Mouse (Mus musculus) layer of hippocampus, adult 2 months (tissue): Measurements from ENCODE around the gene Arid4a. TPM values are rescaled to one million over a fixed set of nuclear protein-coding genes. Genes with fewer than 3 reads are reported as not detected.
"Not testable (repeated sequence)": the region's sequence is repeated elsewhere in the genome, so short reads cannot be mapped to it uniquely, and the experiment has no call there.

ENCODE experiments used
- DNase-seq, 2 experiments: peaks; one replicate each; pipeline ENCODE4 v3.0.0; 2022; ENCODE audit warnings: low spot score in 2 of 2
- H3K27ac ChIP-seq: fragments of 200-600 bp; 2 replicates; pipeline ENCODE4 v1.8.1; 2022
- H3K4me3 ChIP-seq: fragments of 200-600 bp; 2 replicates; pipeline ENCODE4 v1.8.1; 2022; ENCODE audit warnings: mild to moderate bottlenecking
- CTCF ChIP-seq: fragments of 200-600 bp; conservative IDR thresholded peaks from 2 replicates; pipeline ENCODE4 v1.8.1; 2022; ENCODE audit warnings: antibody characterized with exemption, mild to moderate bottlenecking, moderate library complexity
- total RNA-seq, 2 experiments: library from RNA; stranded (reverse); gene quantifications; 2 replicates each; pipeline ENCODE4 v1.2.3; 2021

Gene Arid4a
- total RNA-seq, 2 experiments from 2014 or later = 37.3 to 40.2 TPM

DNA sequence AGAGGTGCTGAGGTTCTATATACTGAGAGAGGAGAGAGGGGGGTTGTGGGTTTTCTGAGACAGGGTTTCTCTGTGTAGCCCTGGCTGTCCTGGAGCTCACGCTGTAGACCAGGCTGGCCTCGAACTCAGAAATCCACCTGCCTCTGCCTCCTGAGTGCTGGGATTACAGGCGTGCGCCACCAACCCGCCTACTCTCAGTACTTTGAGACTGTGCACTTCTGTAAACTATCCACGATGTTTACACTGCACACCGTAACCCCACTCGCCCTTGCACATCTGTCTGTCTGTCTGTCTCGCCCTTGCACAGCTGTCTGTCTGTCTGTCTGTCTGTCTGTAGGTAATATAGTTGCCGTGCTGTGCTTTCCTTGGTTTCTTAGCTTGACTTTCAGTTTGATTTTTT, 8.6 kb downstream of the Arid4a start:
- DNase-seq = no peak
- no peak overlapping the region for H3K27ac ChIP-seq

DNA sequence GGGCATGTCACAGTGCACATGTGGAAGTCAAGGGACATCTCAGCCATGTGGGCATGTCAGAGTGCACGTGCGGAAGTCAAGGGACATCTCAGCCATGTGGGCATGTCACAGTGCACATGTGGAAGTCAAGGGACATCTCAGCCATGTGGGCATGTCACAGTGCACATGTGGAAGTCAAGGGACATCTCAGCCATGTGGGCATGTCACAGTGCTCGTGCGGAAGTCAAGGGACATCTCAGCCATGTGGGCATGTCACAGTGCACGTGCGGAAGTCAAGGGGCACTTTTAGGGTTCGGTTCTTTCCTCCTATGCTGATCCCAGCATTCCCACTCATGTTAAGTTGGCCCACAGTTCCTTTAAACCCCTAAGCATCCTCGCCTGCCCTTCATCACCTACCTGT, 12.5 kb downstream of the Arid4a start:
- not testable (repeated sequence) for DNase-seq, H3K4me3 ChIP-seq, H3K27ac ChIP-seq

More for the DNA sequence above, 8.6 kb downstream of the Arid4a start:
- TF ChIP-seq CTCF = no peak
- H3K4me3 ChIP-seq = no peak overlapping the region

DNA sequence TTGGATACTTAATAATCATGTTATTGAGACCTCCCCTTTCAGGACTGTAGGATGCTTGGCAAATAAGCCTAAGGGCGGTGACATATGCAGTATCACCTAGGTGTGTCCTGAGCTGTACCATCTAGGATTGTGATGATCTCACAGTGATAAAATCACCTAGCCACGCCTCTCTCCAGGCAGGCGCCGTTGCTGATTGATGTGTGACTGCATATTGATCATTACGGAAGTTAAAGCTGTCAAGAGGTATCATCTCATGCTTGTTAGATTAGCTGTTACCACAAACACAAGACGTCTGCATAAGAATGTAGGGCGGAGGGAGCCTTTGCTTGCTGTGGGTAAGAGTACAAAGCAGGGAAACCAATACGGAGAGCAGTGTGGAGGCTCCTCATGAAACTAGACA, 14.5 kb downstream of the Arid4a start:
- no peak overlapping the region for H3K4me3 ChIP-seq
- no peak for TF ChIP-seq CTCF
- no peak for DNase-seq
- no peak overlapping the region for H3K27ac ChIP-seq

DNA sequence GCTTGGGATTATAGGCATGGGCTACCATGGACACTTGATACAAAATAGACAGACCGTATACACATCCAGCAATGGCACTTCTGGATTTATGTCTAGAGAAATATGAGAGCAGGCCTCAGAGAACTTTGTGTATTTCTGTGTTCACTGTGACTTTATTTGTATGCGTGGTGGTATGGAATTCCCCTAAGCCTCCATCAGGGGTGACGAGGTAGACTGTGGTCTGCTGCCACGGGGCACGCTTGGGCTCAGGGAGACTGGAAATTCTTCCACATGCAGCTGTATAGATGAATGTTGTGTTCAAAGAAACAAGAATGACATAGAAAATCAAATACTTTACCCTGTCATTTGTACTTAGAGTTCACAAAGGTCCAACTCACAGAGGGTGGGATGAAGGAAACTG, 14.9 kb downstream of the Arid4a start:
- Histone ChIP-seq H3K27ac (no peak overlapping the region), H3K4me3 (no peak overlapping the region)
- no peak for TF ChIP-seq CTCF
- no peak for DNase-seq

DNA sequence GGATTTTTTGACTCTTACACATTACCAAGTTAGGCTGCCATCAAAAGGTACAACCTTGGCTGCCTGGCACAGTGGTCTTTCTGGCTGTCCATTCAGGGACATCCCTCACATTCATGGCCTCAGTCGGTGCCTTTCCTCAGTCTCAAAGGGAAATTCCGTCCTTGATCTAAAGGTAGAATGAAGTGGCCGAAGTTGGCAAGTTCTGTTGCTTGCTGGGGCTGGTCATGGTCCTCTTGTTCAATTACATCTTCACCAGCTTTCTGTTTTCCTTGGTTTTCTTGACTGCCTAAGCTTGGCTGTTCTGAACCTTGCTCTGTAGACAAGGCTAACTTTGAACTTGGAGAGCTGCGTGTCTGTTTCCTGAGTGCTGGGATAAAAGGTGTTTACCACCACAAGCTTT, 20.0 kb downstream of the Arid4a start:
- Histone ChIP-seq H3K4me3 (no peak overlapping the region), H3K27ac (no peak overlapping the region)
- DNase-seq = no peak
- TF ChIP-seq CTCF = no peak

DNA sequence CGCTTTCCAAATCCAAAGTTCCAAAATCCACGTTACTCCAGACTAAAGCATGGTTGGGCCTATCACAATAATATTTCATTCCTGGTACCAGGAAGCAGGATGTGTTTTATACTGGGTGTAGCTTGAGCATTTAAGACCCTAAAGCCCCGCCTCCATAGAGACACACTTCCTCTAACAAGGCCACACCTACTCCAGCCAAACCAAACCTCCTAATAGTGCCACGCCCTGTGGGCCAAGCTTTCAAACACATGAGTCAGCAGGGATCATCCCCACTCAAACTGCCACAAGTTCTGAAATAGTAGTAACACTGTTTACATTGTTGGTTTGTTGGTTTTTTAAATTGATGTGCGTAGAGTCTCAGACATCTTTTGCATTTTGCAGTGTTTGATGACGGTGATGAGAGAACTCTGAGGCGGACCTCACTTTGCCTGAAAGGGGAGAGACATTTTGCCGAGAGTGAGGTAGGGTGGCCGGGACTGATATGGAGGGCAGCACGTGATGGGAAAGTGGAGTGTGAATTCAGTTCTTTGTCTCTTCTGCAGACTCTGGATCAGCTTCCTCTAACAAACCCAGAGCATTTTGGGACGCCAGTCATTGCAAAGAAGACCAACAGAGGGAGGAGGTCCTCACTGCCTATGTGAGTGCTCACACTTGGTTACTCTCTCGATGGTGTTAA, 21.1 kb downstream of the Arid4a start:
- no peak overlapping the region for H3K4me3 ChIP-seq
- no peak overlapping the region for H3K27ac ChIP-seq
- no peak for TF ChIP-seq CTCF
- DNase-seq = no peak

DNA sequence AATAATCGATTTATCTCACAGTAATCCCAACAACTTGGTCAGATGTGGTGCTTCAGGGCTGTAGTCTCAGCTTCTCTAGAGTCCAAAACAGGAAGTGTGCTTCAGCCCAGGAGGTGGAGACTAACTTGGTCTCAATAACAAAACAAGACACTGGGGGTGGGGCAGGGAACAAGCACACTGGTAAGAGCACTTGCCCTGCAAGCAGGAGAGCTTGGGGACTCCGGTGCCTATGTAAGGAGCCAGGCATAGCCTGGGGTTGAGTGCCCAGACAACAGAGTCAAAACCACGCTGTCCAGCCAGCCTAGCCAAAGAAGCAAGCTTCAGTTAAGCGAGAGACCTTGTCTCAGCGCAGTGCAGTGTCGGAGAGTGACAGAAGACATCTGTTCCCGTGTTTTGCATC, 24.7 kb downstream of the Arid4a start:
- TF ChIP-seq CTCF = no peak
- peak in 1 of 2 experiments; percentile 20 for DNase-seq
- Histone ChIP-seq H3K4me3 (no peak overlapping the region), H3K27ac (0 out of 2 replicates have a peak overlapping the region, but pooled peaks have one; percentile 40)

DNA sequence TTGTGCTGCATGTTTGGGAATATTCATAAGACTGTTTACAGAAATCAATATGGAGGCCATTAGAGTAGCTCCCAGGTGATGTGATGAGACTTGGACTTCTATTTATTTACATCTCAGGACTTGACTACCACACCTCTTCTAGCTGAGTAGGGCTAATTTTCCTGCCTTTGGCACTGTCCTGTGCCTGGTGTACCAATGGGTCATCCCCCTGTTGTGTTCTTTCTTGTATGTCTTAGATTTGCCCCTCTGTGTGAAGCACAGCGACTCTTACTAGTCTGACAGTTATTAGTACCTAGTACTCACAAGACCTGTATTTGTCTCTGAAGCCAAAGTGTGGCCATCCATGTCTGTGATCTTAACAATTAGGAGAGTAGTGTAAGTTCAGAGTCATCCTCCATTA, 26.7 kb downstream of the Arid4a start:
- no peak overlapping the region for H3K4me3 ChIP-seq
- no peak overlapping the region for H3K27ac ChIP-seq
- no peak for TF ChIP-seq CTCF
- DNase-seq = no peak

DNA sequence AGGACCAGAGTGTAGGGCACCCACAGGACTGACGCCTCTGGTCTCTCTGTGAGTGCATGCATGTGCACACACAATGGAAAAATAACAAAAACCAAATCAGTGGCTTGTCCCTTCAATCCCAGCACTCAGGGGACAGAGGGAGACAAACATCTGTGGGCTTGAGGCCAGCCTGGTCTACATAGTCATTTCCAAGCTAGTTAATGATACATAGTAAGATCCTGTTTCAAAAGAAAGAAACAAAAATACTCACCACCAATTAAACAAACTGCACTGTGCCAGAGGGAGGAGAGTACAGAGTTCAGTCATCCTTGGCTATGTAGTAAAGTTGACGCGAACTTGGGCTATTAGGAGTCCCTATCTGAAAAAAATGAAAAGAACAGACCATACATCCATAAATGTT, 27.8 kb downstream of the Arid4a start:
- no peak for DNase-seq
- H3K27ac ChIP-seq = no peak overlapping the region
- no peak overlapping the region for H3K4me3 ChIP-seq
- no peak for TF ChIP-seq CTCF

DNA sequence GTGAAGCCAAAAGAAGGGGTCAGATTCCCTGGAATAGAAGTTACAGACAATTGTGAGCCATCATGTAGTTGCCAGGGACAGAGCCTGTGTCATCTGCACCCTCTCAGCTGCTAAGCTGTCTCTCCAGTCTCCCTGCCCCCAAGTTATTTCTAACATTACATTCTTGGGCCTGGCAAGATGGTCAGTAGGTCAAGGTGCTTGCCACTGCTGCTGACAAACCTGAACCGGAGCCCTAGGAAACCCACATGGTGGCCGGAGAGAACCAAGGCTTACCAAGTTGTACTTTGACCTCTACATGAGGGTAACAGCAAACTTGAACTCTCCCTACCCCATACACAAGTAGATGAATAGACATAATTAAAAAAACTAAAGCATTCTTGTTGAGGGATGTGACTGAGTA, 28.7 kb downstream of the Arid4a start:
- TF ChIP-seq CTCF = no peak
- Histone ChIP-seq H3K4me3 (no peak overlapping the region), H3K27ac (no peak overlapping the region)
- DNase-seq = no peak

DNA sequence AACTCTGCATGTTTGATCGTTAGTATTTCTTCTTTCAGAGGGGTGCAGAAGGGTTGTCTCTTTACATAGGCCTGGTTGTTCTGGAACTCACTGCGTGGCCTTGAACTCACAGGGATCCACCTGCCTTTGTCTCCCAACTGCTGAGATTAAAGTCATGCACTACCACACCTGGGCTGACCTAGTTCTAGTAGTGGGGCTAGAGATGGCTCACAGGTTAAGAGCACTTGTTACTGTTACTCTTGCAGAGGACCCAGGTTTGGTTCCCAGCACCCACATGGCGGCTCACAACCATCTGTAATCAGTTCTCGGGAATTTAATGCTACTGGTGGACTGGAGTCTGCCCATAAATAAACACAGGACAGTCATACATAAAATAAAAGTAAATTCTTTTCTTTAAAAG, 30.7 kb downstream of the Arid4a start:
- TF ChIP-seq CTCF = no peak
- Histone ChIP-seq H3K27ac (peak overlapping the region; percentile 91; the same call in 1 of the 2 replicates), H3K4me3 (no peak overlapping the region)
- no peak for DNase-seq

DNA sequence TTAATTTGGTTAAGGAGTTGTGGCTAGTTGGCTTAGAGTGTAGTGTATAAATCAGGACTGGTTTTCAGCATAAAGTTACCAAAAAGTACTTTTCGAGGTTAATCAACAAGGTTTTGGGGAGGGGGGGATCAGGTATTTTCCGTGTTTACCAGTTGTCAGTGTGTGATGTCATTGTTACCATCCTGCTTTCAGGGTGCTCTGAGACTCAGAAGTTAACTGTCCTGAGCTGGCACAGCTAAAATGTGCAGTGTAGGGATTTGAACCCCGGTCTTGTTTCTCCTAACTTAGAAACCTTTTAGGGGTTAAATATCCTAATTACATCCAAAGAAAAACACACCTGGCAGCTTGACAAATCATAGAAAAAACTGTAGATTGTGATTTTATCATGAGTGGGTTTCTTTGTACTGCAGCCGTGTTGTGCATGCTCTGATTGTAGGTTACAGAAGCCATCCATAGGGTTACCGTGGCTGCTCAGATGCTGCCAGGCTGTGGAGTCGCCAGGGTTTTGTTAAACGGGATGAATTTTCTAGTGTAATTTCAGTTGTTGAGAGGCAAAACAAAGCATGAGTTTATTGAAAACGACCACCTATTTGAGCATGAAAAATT, 31.8 kb downstream of the Arid4a start:
- DNase-seq = no peak
- H3K4me3 ChIP-seq = peak overlapping the region; percentile 75
- no peak for TF ChIP-seq CTCF
- peak overlapping the region; percentile 91 for H3K27ac ChIP-seq

DNA sequence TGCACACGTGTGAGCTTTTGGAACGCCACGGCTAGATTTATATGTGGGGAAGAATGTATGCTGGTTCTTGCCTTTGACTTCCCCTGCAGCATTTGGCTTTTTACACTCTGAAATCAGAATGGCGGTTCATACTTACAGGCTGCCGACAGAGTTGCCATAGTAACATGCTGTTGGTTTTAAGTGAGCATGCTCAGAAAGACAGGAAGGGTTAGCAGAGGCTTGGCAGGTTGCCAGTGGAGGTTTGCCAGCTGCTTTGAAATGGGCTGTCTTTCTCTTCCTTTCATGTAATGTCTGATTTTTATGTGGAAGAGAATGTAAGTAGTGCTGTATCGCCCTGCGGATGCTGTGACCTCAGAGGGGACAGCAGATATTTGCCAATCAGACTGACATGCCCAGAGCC, 32.3 kb downstream of the Arid4a start:
- peak overlapping the region; percentile 91 for H3K27ac ChIP-seq
- peak overlapping the region; percentile 75 for H3K4me3 ChIP-seq
- TF ChIP-seq CTCF = no peak
- DNase-seq = peak; percentile 94 to 96

DNA sequence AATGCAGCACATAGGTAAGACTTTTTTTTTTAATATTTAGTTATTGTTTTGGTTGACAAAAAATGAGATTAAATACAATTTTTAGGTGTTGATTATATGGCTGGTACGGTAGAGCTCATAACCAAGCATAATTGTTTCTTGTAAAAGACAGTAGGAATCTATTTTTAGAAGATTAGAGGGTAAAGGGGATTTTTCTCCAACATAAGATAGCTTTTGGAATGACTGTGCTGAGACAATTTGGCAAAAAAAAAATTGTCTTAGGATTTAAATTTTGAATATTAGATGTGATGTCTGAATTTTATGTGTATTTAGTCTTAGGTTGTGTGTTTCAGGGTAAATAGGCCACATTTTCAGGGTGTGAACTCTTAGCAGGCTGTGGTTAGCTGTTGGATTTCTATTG, 32.8 kb downstream of the Arid4a start:
- no peak for DNase-seq
- TF ChIP-seq CTCF = no peak
- H3K4me3 ChIP-seq = peak overlapping the region; percentile 75
- peak overlapping the region; percentile 91 for H3K27ac ChIP-seq
